Mouse (Mus musculus): ENCODE measurements around the gene Rbm4b. TPM values are rescaled to one million over a fixed set of nuclear protein-coding genes. Genes with fewer than 3 reads are reported as not detected.
A peak's percentile ranks its signal among the peaks of the same experiment; 100 is the strongest.
"Not testable (repeated sequence)": the region's sequence is repeated elsewhere in the genome, so short reads cannot be mapped to it uniquely, and the experiment has no call there.

Gene Rbm4b
- polyA plus RNA-seq, 1 experiment from 2014 or later = 41.6 TPM

DNA sequence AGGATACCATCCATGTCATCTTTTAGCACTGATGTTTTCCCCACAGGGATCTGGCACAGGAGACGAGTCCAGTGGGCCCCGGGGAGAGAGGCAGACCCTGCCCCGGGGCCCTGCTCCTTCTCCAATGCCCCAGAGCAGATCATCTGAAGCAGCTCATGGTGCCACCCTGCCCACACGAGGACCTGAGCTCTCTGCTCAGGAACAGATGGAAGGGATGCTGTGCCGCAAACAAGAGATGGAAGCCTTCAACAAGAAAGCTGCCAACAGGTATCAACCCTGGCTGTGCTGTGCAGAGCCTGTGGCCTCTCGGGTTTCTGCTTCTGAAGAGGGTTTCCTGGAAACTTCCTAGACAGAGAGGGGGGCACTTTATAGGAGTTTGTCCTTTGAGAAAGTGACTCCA is 6.3 kb upstream of the Rbm4b start:
- 85% methylated on average over 6 of the region's 6 CpGs for WGBS
- ATAC-seq = no peak
- no peaks in the 10 kb centered on the region for H3K36me3 ChIP-seq (ENCODE audit: control insufficient read depth, insufficient read depth, low read length)

DNA sequence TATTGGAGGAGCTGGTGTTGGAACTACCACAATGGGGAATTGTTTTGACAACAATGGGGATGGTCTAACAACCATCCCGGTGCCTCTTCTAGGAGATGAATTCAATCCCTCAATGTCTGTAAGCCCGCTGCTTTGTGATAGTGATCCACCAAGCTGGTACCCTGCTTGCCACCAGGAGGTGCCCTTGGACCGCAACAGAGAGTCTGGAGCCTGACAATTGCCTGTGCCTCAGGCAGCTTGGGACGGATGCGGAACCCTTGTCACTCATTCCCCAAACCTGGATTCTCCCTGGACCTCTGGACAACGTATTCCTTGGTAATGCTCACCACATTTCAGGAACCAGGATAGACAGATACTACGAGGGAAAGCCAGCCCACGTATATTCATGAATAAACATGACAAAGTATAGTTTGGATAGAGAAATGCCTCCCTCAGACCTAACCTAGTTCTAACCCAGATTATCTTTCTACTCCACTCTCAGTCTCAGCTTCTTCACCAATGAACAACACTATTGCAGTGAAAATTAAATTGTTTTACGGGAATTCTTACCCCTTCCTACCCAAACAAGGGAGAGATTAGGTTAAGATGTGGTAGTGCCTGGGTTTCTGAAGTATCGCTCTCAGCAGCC is 618 bp upstream of the Rbm4b start:
- Histone ChIP-seq H3K27ac (ENCODE audit: low read length) (peak overlapping the region; percentile 96), H3K36me3 (ENCODE audit: control insufficient read depth, insufficient read depth, low read length) (no peaks in the 10 kb centered on the region), H3K4me2 (ENCODE audit: low read depth, low read length) (peak overlapping the region; percentile 80), H3K27me3 (replicated peaks; ENCODE audit: control insufficient read depth, insufficient read depth, low read length) (no peaks in the 10 kb centered on the region), H3K4me3 (ENCODE audit: low read length) (peak overlapping the region; percentile 63), H3K4me1 (ENCODE audit: control insufficient read depth, insufficient read depth, low read length) (peaks cover 9% of the 10 kb centered on the region), H3K9ac (ENCODE audit: low read depth, low read length) (peak overlapping the region; percentile 70), H3K9me3 (ENCODE audit: control insufficient read depth, low read length) (no peaks in the 10 kb centered on the region)
- ATAC-seq = peak; percentile 75
- WGBS = under 1% methylated on average over 10 of the region's 10 CpGs

More for the DNA sequence above, 6.3 kb upstream of the Rbm4b start:
- Histone ChIP-seq H3K27me3 (replicated peaks; ENCODE audit: control insufficient read depth, insufficient read depth, low read length) (no peaks in the 10 kb centered on the region), H3K27ac (ENCODE audit: low read length) (no peak overlapping the region), H3K9ac (ENCODE audit: low read depth, low read length) (no peak overlapping the region), H3K4me1 (ENCODE audit: control insufficient read depth, insufficient read depth, low read length) (0 out of 2 replicates have a peak, but pooled peaks cover 2% of the 10 kb centered on the region), H3K9me3 (ENCODE audit: control insufficient read depth, low read length) (no peaks in the 10 kb centered on the region), H3K4me2 (ENCODE audit: low read depth, low read length) (no peak overlapping the region), H3K4me3 (ENCODE audit: low read length) (no peak overlapping the region)

DNA sequence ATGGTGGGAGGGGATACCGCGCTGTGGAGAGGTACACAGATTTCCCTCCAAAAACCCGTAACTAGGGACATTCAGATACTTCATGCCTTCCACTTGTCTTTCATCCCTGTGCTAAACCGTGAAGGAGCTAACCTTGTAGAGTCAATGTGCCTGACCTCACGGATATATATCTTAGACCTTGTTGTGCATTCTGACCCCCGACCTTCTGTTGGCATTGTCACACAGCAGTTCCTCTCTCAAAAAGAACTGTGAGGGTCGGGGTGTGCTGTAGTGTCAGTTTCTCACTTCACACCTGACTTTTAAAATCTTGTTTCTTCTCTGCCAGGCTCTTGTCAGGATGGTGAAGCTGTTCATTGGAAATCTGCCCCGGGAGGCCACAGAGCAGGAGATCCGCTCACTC is 624 bp downstream of the Rbm4b start:
- Histone ChIP-seq H3K9ac (ENCODE audit: low read depth, low read length) (peak overlapping the region; percentile 80), H3K4me2 (ENCODE audit: low read depth, low read length) (peak overlapping the region; percentile 80), H3K4me1 (ENCODE audit: control insufficient read depth, insufficient read depth, low read length) (peaks cover 9% of the 10 kb centered on the region), H3K36me3 (ENCODE audit: control insufficient read depth, insufficient read depth, low read length) (no peaks in the 10 kb centered on the region), H3K9me3 (ENCODE audit: control insufficient read depth, low read length) (no peaks in the 10 kb centered on the region), H3K27me3 (replicated peaks; ENCODE audit: control insufficient read depth, insufficient read depth, low read length) (no peaks in the 10 kb centered on the region), H3K27ac (ENCODE audit: low read length) (peak overlapping the region; percentile 96), H3K4me3 (ENCODE audit: low read length) (peak overlapping the region; percentile 63)
- no peak for ATAC-seq
- 2% methylated on average over 9 of the region's 9 CpGs for WGBS

DNA sequence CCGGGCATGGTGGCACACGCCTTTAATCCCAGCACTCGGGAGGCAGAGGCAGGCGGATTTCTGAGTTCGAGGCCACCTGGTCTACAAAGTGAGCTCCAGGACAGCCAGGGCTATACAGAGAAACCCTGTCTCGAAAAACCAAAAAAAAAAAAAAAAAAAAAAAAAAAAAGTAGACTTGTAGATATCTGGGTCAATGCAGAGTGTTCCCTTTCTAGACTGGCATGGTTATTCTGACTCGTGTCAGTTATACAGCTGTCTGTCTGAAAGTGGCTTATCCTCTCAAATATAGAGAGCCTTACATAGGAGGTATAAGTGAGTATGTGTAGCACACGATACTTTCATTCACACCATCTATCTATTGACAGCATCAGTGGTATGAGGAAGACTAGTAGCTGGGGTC is 4.2 kb downstream of the Rbm4b start:
- H3K9me3 ChIP-seq (ENCODE audit: control insufficient read depth, low read length); H3K4me3 ChIP-seq (ENCODE audit: low read length); ATAC-seq; H3K27me3 ChIP-seq (replicated peaks; ENCODE audit: control insufficient read depth, insufficient read depth, low read length); H3K36me3 ChIP-seq (ENCODE audit: control insufficient read depth, insufficient read depth, low read length); H3K9ac ChIP-seq (ENCODE audit: low read depth, low read length); H3K4me1 ChIP-seq (ENCODE audit: control insufficient read depth, insufficient read depth, low read length); H3K4me2 ChIP-seq (ENCODE audit: low read depth, low read length); H3K27ac ChIP-seq (ENCODE audit: low read length): not testable (repeated sequence)
- 91% methylated on average over 8 of the region's 8 CpGs for WGBS

DNA sequence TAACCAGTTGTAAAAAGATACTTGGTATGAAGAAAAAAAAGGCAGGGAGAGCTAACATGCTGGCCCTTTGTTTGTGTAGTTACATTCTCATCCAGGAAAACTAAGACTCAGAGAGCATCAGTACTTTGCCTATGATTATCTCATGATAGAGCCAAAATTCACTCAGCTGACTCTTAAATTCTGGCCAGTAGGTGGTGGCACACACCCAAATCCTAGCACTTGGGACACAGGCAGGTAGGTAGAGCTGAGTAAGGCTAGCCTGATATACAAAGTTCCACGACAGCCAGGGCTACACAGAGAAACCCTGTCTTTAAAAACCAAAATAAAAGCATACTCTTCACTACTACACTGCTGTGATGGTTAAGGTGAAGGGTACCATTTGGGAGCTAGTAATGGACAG is 6.6 kb downstream of the Rbm4b start:
- ATAC-seq = no peak
- Histone ChIP-seq H3K36me3 (ENCODE audit: control insufficient read depth, insufficient read depth, low read length) (peaks cover 4% of the 10 kb centered on the region; the same call in 1 of the 2 replicates), H3K4me2 (ENCODE audit: low read depth, low read length) (no peak overlapping the region), H3K4me3 (ENCODE audit: low read length) (no peak overlapping the region), H3K9ac (ENCODE audit: low read depth, low read length) (no peak overlapping the region), H3K27ac (ENCODE audit: low read length) (no peak overlapping the region), H3K9me3 (ENCODE audit: control insufficient read depth, low read length) (no peaks in the 10 kb centered on the region), H3K4me1 (ENCODE audit: control insufficient read depth, insufficient read depth, low read length) (peaks cover 4% of the 10 kb centered on the region), H3K27me3 (replicated peaks; ENCODE audit: control insufficient read depth, insufficient read depth, low read length) (no peaks in the 10 kb centered on the region)
- 68% methylated on average over 1 of the region's 1 CpGs for WGBS

DNA sequence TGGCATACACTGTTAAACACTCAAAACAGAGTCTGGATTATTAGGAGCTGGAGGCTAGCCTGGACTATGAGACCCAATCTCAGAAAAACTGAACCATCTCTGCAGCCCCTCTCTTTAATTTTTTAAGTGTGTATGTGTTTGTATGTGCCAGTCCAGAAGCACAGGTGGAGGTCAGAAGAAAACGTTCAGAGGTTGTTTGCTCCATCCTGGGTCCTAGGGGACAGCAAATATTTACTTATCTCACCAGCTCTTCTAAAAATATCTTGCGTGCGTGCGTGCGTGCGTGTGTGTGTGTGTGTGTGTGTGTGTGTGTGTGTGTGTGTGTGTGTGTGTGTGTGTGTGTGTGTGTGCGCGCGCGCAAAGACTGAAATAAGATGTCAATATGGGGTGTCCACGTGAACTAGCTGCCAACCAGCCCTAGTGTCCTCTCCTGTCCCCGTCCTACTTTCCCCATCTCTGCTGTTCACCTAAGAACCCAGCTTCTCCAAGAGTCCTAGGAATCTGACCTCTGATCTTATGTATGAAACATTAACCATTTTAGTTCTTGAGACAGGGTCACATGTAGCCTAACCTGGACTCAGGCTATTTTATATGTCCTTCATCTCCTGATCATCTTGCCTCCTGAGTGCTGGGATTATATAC is 11.3 kb downstream of the Rbm4b start:
- H3K36me3 ChIP-seq (ENCODE audit: control insufficient read depth, insufficient read depth, low read length) = peaks cover 4% of the 10 kb centered on the region; the same call in 1 of the 2 replicates
- H3K27me3 ChIP-seq (replicated peaks; ENCODE audit: control insufficient read depth, insufficient read depth, low read length) = no peaks in the 10 kb centered on the region
- no peak overlapping the region for H3K9ac ChIP-seq (ENCODE audit: low read depth, low read length)
- no peak overlapping the region for H3K27ac ChIP-seq (ENCODE audit: low read length)
- ATAC-seq = peak; percentile 40; the same call in 1 of the 2 replicates
- H3K4me3 ChIP-seq (ENCODE audit: low read length) = no peak overlapping the region
- H3K4me2 ChIP-seq (ENCODE audit: low read depth, low read length) = no peak overlapping the region
- 69% methylated on average over 12 of the region's 12 CpGs for WGBS
- no peaks in the 10 kb centered on the region for H3K9me3 ChIP-seq (ENCODE audit: control insufficient read depth, low read length)
- no peaks in the 10 kb centered on the region for H3K4me1 ChIP-seq (ENCODE audit: control insufficient read depth, insufficient read depth, low read length)

DNA sequence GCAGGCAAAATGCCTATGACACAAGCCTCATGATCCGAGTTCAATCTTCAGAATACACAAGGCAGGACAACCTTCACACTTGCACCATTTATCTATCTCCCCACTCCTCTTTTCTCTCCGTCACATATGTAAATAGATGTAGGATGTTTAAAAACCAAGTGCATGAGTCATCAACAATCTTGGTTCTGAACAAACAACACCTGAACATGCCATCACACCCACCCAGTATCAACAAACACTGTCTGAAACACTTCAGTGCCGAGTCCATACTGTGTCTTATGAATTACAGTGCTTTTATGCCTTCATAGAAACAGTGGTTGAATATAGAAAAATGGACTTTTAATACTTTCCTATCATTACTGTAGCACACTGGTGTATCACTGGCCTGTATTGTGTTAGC is 16.5 kb downstream of the Rbm4b start:
- ATAC-seq = no peak
- Histone ChIP-seq H3K4me1 (ENCODE audit: control insufficient read depth, insufficient read depth, low read length) (no peaks in the 10 kb centered on the region), H3K27ac (ENCODE audit: low read length) (no peak overlapping the region), H3K4me2 (ENCODE audit: low read depth, low read length) (no peak overlapping the region), H3K27me3 (replicated peaks; ENCODE audit: control insufficient read depth, insufficient read depth, low read length) (no peaks in the 10 kb centered on the region), H3K9ac (ENCODE audit: low read depth, low read length) (no peak overlapping the region), H3K36me3 (ENCODE audit: control insufficient read depth, insufficient read depth, low read length) (0 out of 2 replicates have a peak, but pooled peaks cover 3% of the 10 kb centered on the region), H3K9me3 (ENCODE audit: control insufficient read depth, low read length) (no peaks in the 10 kb centered on the region), H3K4me3 (ENCODE audit: low read length) (no peak overlapping the region)
- WGBS = 67% methylated on average over 3 of the region's 3 CpGs

DNA sequence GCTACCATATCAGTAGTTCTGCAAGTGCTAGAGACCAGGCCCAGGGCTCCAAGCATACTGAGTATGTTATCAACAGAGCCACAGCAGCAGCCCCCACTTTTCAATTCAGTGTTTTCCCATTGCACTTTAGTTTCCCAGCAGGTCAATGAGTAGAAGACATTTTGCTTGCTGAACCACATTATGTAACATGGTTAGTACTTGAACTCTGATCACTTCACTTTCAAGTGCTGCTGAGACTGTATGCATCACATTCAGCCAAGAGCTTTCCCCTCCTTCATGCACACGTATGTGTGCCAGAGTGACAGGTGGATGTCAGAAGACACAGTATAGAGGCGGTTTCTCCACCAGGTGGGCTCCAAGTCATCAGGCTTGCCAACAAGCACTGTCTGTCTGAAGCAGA is 26.6 kb downstream of the Rbm4b start:
- Histone ChIP-seq H3K9ac (ENCODE audit: low read depth, low read length) (no peak overlapping the region), H3K36me3 (ENCODE audit: control insufficient read depth, insufficient read depth, low read length) (peaks cover 19% of the 10 kb centered on the region), H3K27me3 (replicated peaks; ENCODE audit: control insufficient read depth, insufficient read depth, low read length) (no peaks in the 10 kb centered on the region), H3K4me2 (ENCODE audit: low read depth, low read length) (no peak overlapping the region), H3K27ac (ENCODE audit: low read length) (no peak overlapping the region), H3K9me3 (ENCODE audit: control insufficient read depth, low read length) (no peaks in the 10 kb centered on the region), H3K4me3 (ENCODE audit: low read length) (no peak overlapping the region), H3K4me1 (ENCODE audit: control insufficient read depth, insufficient read depth, low read length) (0 out of 2 replicates have a peak, but pooled peaks cover 5% of the 10 kb centered on the region)
- WGBS = 89% methylated on average over 2 of the region's 2 CpGs
- ATAC-seq = no peak

DNA sequence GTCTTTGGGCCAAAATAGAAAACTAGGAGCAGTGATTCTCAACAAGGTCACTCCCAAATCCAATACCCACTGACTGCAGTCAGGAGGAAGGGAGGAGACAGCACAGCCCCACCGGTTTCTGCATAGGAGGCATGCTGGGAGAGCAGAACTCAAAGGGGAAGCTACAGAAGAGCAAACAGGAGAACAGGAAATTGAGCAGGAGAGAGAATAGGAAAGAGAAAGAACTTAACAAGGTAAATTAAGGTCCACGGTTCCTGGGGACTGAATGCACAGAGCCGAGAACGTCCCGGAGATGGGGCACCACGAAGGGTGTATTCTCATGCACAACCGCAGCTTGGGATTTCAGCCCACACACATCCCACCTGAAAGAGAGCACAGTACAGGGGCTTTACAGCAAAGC is 28.9 kb downstream of the Rbm4b start:
- H3K36me3 ChIP-seq (ENCODE audit: control insufficient read depth, insufficient read depth, low read length) = peaks cover 18% of the 10 kb centered on the region

More for the DNA sequence above, 28.9 kb downstream of the Rbm4b start:
- WGBS = 86% methylated on average over 7 of the region's 7 CpGs
- H3K27ac ChIP-seq (ENCODE audit: low read length) = no peak overlapping the region
- no peak overlapping the region for H3K9ac ChIP-seq (ENCODE audit: low read depth, low read length)
- ATAC-seq = no peak
- H3K4me2 ChIP-seq (ENCODE audit: low read depth, low read length) = no peak overlapping the region
- H3K4me1 ChIP-seq (ENCODE audit: control insufficient read depth, insufficient read depth, low read length) = 0 out of 2 replicates have a peak, but pooled peaks cover 8% of the 10 kb centered on the region
- H3K4me3 ChIP-seq (ENCODE audit: low read length) = no peak overlapping the region
- no peaks in the 10 kb centered on the region for H3K27me3 ChIP-seq (replicated peaks; ENCODE audit: control insufficient read depth, insufficient read depth, low read length)
- H3K9me3 ChIP-seq (ENCODE audit: control insufficient read depth, low read length) = no peaks in the 10 kb centered on the region
